Mouse (Mus musculus): ENCODE results near the gene Amacr. TPM values are rescaled to one million over a fixed set of nuclear protein-coding genes. Genes with fewer than 3 reads are reported as not detected.
A peak's percentile ranks its signal among the peaks of the same experiment; 100 is the strongest.

The Amacr gene
- polyA plus RNA-seq, 1 experiment from 2014 or later = 9.8 TPM

- H3K9ac ChIP-seq (replicated peaks) = no peak within 1 kb of the TSS
- H3K4me1 ChIP-seq = no peaks in the 10 kb centered on the region
- H3K27ac ChIP-seq (replicated peaks) = no peak within 1 kb of the TSS
- H3K4me3 ChIP-seq = no peak within 1 kb of the TSS
- 51% methylated on average over 7 of the region's 7 CpGs for WGBS
- ATAC-seq (ENCODE audit: low FRiP score, low read depth) = no peak
- H3K27me3 ChIP-seq = no peaks in the 10 kb centered on the region
- no peaks in the 10 kb centered on the region for H3K36me3 ChIP-seq
- no peaks in the 10 kb centered on the region for H3K9me3 ChIP-seq
- no peak within 1 kb of the TSS; the same call in 1 of the 2 replicates for H3K4me2 ChIP-seq (replicated peaks)
Measured at GRCm38 (mm10) chr15:11000421-11000820, 18.9 kb downstream of the Amacr start, which contains the start of gene Slc45a2. Gene Slc45a2, plus strand, starts transcription at chr15:11000721.

DNA sequence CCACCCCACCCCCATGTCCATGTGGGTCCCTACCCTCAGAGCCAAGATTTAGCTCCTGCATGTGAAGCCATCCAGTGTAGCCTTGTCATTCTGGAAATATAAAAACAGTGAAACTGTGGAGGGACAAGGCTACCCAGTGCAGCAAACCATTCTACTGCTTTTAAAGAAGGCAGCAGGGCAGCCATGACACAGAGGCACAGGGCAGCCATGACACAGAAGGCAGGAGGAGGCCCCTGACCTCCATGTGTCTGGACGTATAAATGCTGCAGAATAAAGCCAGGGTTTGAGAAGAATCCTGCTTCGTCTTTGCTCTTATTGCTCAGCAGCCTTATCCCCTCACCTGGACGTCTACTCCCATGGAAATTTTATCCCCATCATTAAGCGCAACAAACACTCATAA is 22.2 kb downstream of the Amacr start:
- H3K4me2 ChIP-seq (replicated peaks) = no peak overlapping the region
- no peak for ATAC-seq (ENCODE audit: low FRiP score, low read depth)
- H3K27me3 ChIP-seq = no peaks in the 10 kb centered on the region
- no peak overlapping the region for H3K9ac ChIP-seq (replicated peaks)
- whole genome bisulfite sequencing = 90% methylated on average over 4 of the region's 4 CpGs
- no peaks in the 10 kb centered on the region for H3K9me3 ChIP-seq
- no peak overlapping the region for H3K27ac ChIP-seq (replicated peaks)
- H3K4me1 ChIP-seq = no peaks in the 10 kb centered on the region
- no peaks in the 10 kb centered on the region for H3K36me3 ChIP-seq
- no peak overlapping the region for H3K4me3 ChIP-seq

GRCm38 (mm10) chr15:11004646-11005045 is 23.1 kb downstream of the Amacr start:
- Histone ChIP-seq H3K9ac (replicated peaks) (no peak overlapping the region), H3K4me2 (replicated peaks) (no peak overlapping the region), H3K27ac (replicated peaks) (no peak overlapping the region), H3K4me1 (no peaks in the 10 kb centered on the region), H3K36me3 (no peaks in the 10 kb centered on the region), H3K27me3 (no peaks in the 10 kb centered on the region), H3K9me3 (no peaks in the 10 kb centered on the region), H3K4me3 (no peak overlapping the region)
- WGBS = 83% methylated on average over 6 of the region's 6 CpGs
- no peak for ATAC-seq (ENCODE audit: low FRiP score, low read depth)

- Histone ChIP-seq H3K4me1 (no peaks in the 10 kb centered on the region), H3K4me2 (replicated peaks) (no peak overlapping the region), H3K27ac (replicated peaks) (no peak overlapping the region), H3K4me3 (no peak overlapping the region), H3K9ac (replicated peaks) (no peak overlapping the region), H3K9me3 (no peaks in the 10 kb centered on the region), H3K27me3 (no peaks in the 10 kb centered on the region), H3K36me3 (no peaks in the 10 kb centered on the region)
- 26% methylated on average over 5 of the region's 5 CpGs for WGBS
- no peak for ATAC-seq (ENCODE audit: low FRiP score, low read depth)
Measured at GRCm38 (mm10) chr15:11008756-11009155, 27.2 kb downstream of the Amacr start.

GRCm38 (mm10) chr15:11010976-11011548 is 29.5 kb downstream of the Amacr start:
- Histone ChIP-seq H3K27me3 (no peaks in the 10 kb centered on the region), H3K36me3 (no peaks in the 10 kb centered on the region), H3K4me3 (no peak overlapping the region), H3K4me2 (replicated peaks) (no peak overlapping the region), H3K9ac (replicated peaks) (no peak overlapping the region), H3K9me3 (no peaks in the 10 kb centered on the region), H3K27ac (replicated peaks) (no peak overlapping the region), H3K4me1 (no peaks in the 10 kb centered on the region)
- ATAC-seq (ENCODE audit: low FRiP score, low read depth) = no peak
- 93% methylated on average over 11 of the region's 11 CpGs for WGBS

DNA sequence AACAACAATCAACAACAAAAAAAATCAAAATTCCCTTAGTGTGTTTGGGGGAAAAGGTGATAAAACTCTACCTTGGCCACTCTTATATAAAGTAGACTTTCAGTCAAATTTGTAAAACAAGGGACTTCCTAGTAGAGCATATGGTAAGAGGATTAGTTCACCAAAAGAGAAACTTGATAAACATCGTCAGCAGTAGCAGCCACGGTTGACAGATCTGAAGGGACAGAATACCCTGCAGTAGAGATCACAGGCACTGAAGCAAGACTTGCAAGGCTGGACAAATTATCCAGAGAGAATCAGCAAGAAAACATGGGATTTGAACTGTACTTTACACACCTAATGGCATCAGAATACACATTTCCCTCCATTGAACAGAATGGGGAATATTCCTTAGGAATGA is 33.4 kb downstream of the Amacr start:
- no peak overlapping the region for H3K4me2 ChIP-seq (replicated peaks)
- no peaks in the 10 kb centered on the region for H3K27me3 ChIP-seq
- no peak overlapping the region for H3K27ac ChIP-seq (replicated peaks)
- no peak overlapping the region for H3K9ac ChIP-seq (replicated peaks)
- no peak for ATAC-seq (ENCODE audit: low FRiP score, low read depth)
- no peaks in the 10 kb centered on the region for H3K9me3 ChIP-seq
- 11% methylated on average over 2 of the region's 2 CpGs for WGBS
- H3K4me3 ChIP-seq = no peak overlapping the region
- H3K36me3 ChIP-seq = no peaks in the 10 kb centered on the region
- no peaks in the 10 kb centered on the region for H3K4me1 ChIP-seq

DNA sequence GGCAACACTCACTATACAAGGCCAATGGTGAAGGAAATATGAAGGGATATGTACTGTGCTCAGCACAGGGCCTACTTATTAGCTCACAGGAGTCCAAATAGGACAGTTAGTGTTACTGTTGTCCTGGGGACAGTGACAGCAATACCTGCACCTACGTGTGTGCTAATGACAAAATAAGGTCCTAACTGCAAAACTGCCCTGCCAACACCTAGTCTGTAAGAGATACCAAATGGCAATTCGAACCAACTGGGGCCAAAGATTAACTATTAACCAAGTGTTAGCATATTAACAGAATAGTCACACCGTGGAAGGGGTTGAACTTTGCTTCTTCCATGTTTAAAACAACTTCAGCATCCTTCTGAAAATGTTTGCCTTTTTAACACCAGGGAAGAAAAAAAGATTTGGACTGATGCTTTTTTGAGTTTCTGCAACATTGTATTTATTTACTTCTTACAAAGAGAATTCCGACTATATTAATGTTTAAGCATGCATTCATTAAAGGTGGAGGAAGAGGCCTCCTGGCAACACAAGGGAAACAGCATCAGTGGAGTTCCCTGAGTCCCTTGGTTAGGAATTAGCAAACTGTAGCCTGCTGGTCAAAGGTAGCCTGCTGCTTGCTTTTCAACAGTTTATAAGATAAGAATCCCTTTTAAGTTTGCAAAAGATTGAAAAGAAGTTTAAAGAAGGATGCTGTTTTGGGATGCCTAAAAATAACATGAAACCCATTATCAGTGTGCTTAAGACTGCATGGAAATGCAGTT is 45.4 kb downstream of the Amacr start:
- ATAC-seq (ENCODE audit: low FRiP score, low read depth) = no peak
- Histone ChIP-seq H3K27me3 (no peaks in the 10 kb centered on the region), H3K4me3 (no peak overlapping the region), H3K27ac (replicated peaks) (no peak overlapping the region), H3K4me2 (replicated peaks) (no peak overlapping the region), H3K9ac (replicated peaks) (no peak overlapping the region), H3K36me3 (no peaks in the 10 kb centered on the region), H3K9me3 (no peaks in the 10 kb centered on the region), H3K4me1 (no peaks in the 10 kb centered on the region)
- WGBS = 79% methylated on average over 4 of the region's 4 CpGs

DNA sequence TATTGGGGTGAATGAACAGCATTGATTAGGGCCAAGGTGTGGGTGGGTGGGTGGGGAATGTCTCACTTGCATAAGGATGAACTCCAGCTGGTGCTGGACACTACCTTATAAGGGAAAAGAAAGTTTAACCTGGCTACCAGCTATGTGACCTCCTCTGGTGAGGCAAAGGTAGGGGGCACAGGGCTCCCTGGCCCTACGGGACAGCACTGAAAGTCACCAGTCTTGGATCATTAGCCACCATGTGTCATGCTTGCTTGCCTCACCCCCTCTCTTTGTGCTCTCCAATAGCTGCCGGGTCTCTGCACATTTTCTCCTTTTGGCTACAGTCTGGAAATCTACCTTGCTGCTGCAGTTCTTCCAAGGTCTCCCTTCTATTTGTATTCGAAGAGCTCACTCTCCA is 48.6 kb downstream of the Amacr start:
- peaks cover 21% of the 10 kb centered on the region for H3K27me3 ChIP-seq
- H3K27ac ChIP-seq (replicated peaks) = no peak overlapping the region
- no peaks in the 10 kb centered on the region for H3K4me1 ChIP-seq
- no peak overlapping the region for H3K4me3 ChIP-seq
- H3K36me3 ChIP-seq = no peaks in the 10 kb centered on the region
- no peak for ATAC-seq (ENCODE audit: low FRiP score, low read depth)
- 81% methylated on average over 3 of the region's 3 CpGs for WGBS
- H3K9me3 ChIP-seq = no peaks in the 10 kb centered on the region
- H3K9ac ChIP-seq (replicated peaks) = no peak overlapping the region
- no peak overlapping the region for H3K4me2 ChIP-seq (replicated peaks)

GRCm38 (mm10) chr15:11035947-11036474 is 54.5 kb downstream of the Amacr start:
- Histone ChIP-seq H3K27me3 (peaks cover 53% of the 10 kb centered on the region), H3K4me2 (replicated peaks) (peak overlapping the region; percentile 57), H3K9ac (replicated peaks) (0 out of 2 replicates have a peak overlapping the region, but pooled peaks have one; percentile 24), H3K4me3 (peak overlapping the region; percentile 40), H3K4me1 (peaks cover 20% of the 10 kb centered on the region), H3K9me3 (no peaks in the 10 kb centered on the region), H3K27ac (replicated peaks) (no peak overlapping the region), H3K36me3 (no peaks in the 10 kb centered on the region)
- 5% methylated on average over 34 of the region's 34 CpGs for WGBS
- no peak for ATAC-seq (ENCODE audit: low FRiP score, low read depth)

DNA sequence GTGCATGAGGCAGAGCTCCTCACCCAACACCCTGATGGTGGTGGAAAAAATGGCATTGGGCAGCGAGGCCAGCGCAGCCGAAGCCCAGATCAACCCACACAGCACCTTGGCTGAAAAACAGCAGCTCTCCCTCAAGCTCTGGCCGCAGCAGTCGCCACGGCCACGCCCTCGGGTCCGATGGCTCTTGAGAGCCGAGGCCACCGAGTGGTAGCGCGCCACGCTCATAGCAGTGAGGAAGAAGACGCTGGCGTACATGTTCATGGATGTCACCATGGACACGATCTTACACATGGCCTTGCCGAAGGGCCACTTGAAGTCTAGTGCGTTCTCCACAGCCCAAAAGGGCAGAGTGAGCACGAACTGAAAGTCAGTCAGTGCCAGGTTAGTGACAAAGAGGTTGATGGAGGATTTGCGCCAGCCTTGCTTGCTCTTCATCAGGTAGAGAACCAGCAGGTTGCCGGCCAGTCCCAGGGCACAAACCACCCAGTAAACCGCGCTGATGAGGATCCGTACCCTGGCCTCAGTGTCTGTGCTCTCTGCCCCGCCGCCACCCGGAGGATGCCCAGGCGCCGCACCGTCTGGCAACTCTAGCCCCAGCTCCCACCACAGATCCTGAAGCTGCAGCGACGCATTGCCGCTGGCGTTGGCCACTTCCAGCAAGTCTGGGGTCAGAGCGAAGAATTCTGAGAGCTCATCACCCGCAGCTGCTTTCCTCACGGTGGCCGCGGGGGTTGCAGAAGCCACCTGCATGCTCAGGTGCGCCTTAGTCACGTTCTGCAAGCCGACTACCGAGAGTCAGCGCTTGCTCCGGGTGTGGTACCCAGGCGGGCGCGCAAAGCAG is 55.2 kb downstream of the Amacr start:
- ATAC-seq (ENCODE audit: low FRiP score, low read depth) = peak; percentile 45; the same call in 1 of the 2 replicates
- H3K27me3 ChIP-seq = peaks cover 53% of the 10 kb centered on the region
- WGBS = 3% methylated on average over 49 of the region's 49 CpGs

GRCm38 (mm10) chr15:11037376-11037695 is 55.8 kb downstream of the Amacr start:
- Histone ChIP-seq H3K4me2 (replicated peaks) (peak overlapping the region; percentile 57), H3K9ac (replicated peaks) (peak overlapping the region; percentile 24; the same call in 1 of the 2 replicates), H3K27me3 (peaks cover 53% of the 10 kb centered on the region), H3K27ac (replicated peaks) (no peak overlapping the region), H3K4me1 (peaks cover 20% of the 10 kb centered on the region), H3K9me3 (no peaks in the 10 kb centered on the region), H3K4me3 (peak overlapping the region; percentile 40), H3K36me3 (no peaks in the 10 kb centered on the region)
- WGBS = 6% methylated on average over 8 of the region's 8 CpGs
- ATAC-seq (ENCODE audit: low FRiP score, low read depth) = 0 out of 2 replicates have a peak, but pooled peaks have one; percentile 35

More for the DNA sequence above, 55.2 kb downstream of the Amacr start:
- no peaks in the 10 kb centered on the region for H3K36me3 ChIP-seq
- peaks cover 20% of the 10 kb centered on the region for H3K4me1 ChIP-seq
- peak overlapping the region; percentile 40 for H3K4me3 ChIP-seq
- H3K27ac ChIP-seq (replicated peaks) = no peak overlapping the region
- peak overlapping the region; percentile 24; the same call in 1 of the 2 replicates for H3K9ac ChIP-seq (replicated peaks)
- H3K9me3 ChIP-seq = no peaks in the 10 kb centered on the region
- H3K4me2 ChIP-seq (replicated peaks) = peak overlapping the region; percentile 57

- ATAC-seq (ENCODE audit: low FRiP score, low read depth) = no peak
- Histone ChIP-seq H3K27ac (replicated peaks) (no peak within 1 kb of the TSS), H3K4me2 (replicated peaks) (peak within 1 kb of the TSS; percentile 57), H3K4me3 (peak within 1 kb of the TSS; percentile 40), H3K36me3 (no peaks in the 10 kb centered on the region), H3K27me3 (peaks cover 53% of the 10 kb centered on the region), H3K9ac (replicated peaks) (peak within 1 kb of the TSS; percentile 24; the same call in 1 of the 2 replicates), H3K9me3 (no peaks in the 10 kb centered on the region), H3K4me1 (peaks cover 20% of the 10 kb centered on the region)
- WGBS = 3% methylated on average over 16 of the region's 16 CpGs
Measured at GRCm38 (mm10) chr15:11037711-11038110, 56.2 kb downstream of the Amacr start, which contains the start of gene Rxfp3. Gene Rxfp3, minus strand, starts transcription at chr15:11037991.

Measured in midbrain, embryonic 12.5 days (tissue).